13 mouse cellular contexts compared by ENCODE assay signal in genomic region chr19:23806796-23807195, GRCm38 (mm10).
"Had no signal": no experiment of that assay in that cellular context is flagged by ENCODE, and none has a peak within 500 bp of the region (broad histone marks: within the 10 kb centered on the region; RNA-seq: fewer than 3 reads in every experiment).

No protein-coding gene starts in this region.

- H3K4me1 ChIP-seq: limb, embryonic 15.5 days; liver, embryonic 13.5 days had no signal

- H3K9ac ChIP-seq: limb, embryonic 15.5 days; liver, embryonic 13.5 days; liver, postnatal 0 days; neural tube, embryonic 15.5 days had no signal

- H3K4me3 ChIP-seq: limb, embryonic 15.5 days; liver, embryonic 13.5 days; myocyte; neural tube, embryonic 15.5 days had no signal

- H3K4me2 ChIP-seq: limb, embryonic 15.5 days; liver, embryonic 13.5 days; neural tube, embryonic 15.5 days had no signal

- H3K9me3 ChIP-seq: limb, embryonic 15.5 days; liver, embryonic 13.5 days; neural tube, embryonic 15.5 days had no signal

- DNase-seq: kidney, postnatal 36 days; layer of hippocampus, adult 9-11 months; layer of hippocampus, postnatal 36 days; liver, embryonic 13.5 days; liver, postnatal 0 days; lung, postnatal 36 days; midbrain, embryonic 14.5 days; right cerebral cortex, adult 18-20 months; right cerebral cortex, postnatal 25 days; thymus, postnatal 4 days had no signal

- H3K27me3 ChIP-seq: limb, embryonic 15.5 days; liver, embryonic 13.5 days; neural tube, embryonic 15.5 days had no signal

- ATAC-seq: liver, postnatal 0 days had no signal

- H3K36me3 ChIP-seq: limb, embryonic 15.5 days; liver, embryonic 13.5 days; neural tube, embryonic 15.5 days had no signal

- H3K27ac ChIP-seq: limb, embryonic 15.5 days; liver, embryonic 13.5 days; neural tube, embryonic 15.5 days had no signal
